Mouse (Mus musculus): Measurements from ENCODE around the gene Tent2.

Tent2 gene

DNA sequence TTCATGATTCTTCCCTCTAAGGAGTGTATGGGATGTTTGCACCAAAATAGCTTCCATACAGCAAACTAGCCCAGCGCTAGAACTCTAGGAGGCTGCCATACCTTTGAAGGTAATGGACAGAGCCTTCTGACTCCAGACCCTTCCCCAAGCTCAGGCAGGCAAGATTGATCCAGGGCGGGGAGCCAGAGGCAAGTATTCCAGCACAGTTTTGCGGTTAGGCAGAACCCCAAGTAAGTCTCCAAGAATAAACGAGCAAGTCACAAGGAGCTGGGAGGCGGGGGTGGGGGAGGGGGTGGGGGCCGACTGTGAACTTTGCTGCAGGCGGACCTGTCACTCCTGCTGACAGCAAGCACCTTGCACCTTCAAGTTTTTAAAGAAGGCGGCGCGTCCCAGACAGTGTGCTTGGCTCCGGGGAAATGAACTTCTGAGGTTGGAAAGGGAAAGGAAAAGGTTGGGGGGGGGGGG, 48.3 kb downstream of the Tent2 start:
- DNase-seq (ENCODE audit: low spot score): no peak

DNA sequence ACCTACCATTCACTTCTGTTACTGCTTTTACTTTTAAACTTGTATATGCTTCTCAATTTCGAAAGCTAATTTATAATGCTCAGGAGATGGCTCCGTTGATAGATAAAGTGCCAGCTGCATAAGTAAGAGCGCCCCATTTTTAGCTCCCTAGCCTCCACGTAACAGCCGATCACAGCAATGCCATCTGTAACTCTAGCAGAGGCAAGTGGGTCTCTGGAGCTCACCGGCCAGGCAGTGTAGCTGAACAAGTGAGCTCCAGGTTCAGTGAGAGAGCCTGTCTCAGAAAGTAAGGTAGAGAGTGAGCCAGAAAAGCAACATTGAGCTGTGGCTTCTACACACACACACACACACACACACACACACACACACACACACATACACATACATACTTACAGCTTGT, 51.0 kb downstream of the Tent2 start:
- no peak for DNase-seq (ENCODE audit: low spot score)

DNA sequence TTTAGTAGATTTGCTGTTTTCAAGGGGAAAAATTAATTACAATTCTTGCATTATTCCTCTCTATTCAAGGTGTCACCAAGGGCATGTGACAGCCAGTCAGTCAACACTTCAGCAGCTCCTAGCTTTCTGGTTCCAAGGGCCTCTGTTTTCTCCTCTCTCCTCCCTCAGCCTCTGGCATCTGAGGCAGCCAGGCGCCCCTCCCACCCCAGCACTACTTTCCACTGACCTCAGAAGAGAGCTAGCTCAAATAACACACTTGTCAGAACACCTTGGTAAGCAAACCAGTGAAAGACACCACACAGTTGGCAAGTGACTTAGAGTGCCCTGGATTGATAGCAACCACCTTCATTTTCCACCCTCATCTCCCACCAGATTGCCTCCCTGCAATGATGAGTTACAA, 54.1 kb downstream of the Tent2 start:
- DNase-seq (ENCODE audit: low spot score): no peak

DNA sequence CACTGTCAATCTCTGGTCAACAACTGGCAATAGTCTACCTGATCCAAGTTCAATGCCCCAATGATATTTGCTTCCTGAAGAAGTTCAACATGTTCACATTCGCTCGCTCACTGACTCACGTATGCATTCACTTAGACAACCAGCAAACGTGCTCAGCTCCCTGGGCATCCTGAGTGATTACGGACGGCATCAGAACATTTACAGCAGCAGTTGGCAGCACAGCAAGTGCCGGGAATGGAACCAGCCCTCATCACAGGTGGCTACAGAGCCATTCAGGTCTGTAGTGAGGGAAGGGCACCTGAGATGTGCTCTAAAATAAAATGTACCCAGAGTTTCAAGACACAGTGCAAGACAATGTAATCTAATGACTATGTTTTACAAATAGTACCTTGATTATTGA, 55.1 kb downstream of the Tent2 start:
- no peak for DNase-seq (ENCODE audit: low spot score)

DNA sequence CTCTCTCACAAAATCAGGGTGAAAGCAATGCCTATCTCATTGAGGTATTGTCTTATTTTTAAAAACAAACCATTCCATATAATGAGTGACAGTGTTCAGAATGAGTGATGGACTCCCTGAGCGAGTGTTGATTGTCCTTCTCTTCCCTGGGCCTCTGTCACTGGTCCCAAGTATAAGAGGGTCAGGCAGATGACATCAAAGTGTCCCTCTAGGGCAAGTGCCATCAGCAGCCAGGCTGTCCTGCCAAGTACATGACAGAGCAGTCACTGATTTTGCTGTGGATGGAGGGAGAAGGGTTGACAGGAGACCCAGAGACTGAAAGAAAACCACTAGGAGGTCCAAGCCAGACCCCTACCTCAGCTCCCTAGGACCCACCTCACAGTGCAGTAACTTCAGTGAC, 55.9 kb downstream of the Tent2 start:
- no peak for DNase-seq (ENCODE audit: low spot score)

DNA sequence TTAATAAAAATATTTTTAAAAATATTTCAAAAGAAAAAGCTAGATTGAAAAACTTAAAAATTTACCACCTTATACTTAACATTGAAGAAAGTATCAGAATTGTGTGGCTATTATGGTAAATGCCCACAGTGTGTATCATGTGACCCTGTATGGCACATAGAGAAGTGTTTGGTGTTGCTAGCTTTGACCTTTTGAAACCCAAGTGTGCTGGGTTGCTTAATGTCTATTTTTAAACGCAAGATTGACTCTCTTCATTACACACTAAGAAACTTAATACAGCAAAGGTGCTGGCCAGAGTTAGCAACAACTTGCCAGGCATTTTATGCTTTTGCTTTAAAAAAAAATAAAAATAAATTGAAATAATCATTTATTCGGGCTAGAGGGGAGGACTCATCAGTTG, 56.7 kb downstream of the Tent2 start:
- no peak for DNase-seq (ENCODE audit: low spot score)

DNA sequence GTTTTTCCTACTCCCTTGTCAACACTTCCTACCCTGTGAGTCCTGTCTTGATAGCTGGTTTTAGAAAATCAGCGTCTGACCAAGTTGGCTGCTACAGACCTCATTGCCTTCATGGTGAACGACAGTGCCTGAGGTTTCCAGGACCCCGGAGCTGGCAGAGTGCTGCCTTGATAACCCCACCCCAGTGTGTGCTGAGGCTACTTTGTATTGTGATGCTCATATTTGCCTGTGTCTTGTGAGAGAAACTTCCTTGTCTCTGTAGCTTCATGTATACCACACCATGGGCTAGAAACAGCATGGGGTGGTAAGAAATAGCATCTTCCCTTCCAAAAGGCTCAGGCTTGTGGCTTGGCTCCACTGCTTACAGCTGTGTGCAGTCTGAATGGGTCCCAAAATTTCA, 61.5 kb downstream of the Tent2 start:
- DNase-seq (ENCODE audit: low spot score): no peak

DNA sequence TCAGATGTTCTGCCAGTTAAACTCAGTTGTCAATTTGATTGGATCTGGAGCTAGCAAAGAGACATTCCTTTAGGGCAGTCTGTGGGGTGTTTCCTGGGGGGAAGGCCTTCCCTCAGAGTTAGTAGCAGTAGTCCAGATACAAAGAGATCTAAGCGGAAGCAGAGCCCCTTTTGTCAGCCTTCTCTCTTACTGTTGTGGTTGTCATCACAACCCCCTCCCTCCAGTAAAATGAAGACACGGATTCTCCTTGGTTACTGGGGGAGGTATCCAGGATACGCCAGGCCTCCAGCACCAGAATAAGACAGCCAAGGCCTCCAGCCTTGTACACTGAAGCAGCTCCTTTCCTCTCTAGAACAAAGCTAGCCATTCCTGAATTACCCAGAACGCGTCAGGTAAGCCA, 63.2 kb downstream of the Tent2 start:
- DNase-seq (ENCODE audit: low spot score): no peak

DNA sequence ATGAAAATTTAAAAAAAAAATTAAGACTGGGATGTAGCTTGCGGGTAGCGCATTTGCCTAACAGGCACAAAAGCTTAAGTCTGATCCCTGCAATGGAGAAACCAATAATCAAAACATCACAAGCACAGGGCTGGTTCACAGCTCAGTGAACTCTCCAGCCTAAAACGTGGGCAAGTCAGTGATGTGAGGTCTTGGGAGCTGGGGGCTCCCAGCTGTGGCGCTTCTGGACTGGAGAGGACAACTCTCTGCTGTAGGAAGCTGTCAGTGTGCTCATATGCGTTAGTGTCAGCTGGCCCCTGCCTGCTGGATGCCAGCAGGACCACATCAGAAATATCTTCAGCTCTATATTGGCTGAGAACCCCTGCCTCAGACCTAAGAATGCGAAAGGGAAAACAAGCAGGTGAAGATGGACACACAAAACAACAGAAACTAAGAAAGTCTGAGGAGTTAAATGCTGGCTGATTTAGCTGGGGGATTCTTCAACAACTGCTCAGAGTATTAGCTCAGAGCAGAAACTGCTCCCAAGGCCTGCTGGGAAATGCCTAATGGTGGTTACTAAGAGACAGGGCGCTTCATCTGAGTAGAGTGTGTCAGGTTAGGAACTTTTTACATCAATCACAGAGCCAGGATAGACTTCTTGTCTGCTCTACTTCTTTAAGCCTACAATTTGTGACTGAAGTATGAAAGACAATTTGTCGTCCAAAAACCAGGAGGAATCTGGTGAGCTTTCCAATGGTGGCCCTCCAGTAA, 63.9 kb downstream of the Tent2 start:
- DNase-seq (ENCODE audit: low spot score): no peak

DNA sequence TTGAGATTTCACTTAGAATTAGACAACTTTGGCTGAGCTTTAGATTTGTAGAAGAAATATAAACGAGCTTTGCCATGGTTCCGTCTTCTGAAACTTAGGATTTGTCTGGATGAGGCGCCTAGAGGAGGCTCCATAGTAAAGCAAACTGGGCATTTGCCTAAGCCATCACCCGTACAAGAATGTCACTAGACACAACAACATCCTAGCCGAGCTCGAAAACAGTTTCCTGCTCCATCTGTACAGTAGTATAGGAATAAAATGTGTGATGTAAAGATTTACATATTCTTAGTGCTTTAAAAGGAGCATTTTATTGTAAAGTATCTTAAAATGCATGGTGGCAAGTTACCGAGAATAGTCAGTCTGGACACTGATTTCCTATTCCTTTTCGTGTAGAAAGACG, 69.9 kb downstream of the Tent2 start:
- DNase-seq (ENCODE audit: low spot score): no peak

DNA sequence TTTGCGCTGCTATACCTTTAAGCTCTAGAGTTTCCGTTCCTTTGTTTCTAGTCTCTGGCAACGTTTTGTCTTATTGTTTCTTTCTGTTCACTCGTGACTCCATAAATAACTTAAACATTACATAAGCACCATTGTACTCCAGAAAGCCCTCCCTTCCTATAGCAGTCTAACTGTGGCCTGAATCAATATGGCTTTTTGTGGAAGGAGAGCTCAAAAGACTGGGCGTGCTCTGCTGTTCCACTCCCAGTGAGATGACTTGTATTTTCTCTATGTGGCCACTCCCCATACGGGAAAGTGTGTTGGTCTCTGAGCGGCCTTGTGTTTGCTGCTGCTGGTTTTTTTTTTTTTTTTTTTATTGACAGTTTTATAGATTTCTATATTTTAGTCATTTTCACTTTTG, 74.9 kb downstream of the Tent2 start:
- DNase-seq (ENCODE audit: low spot score): no peak

DNA sequence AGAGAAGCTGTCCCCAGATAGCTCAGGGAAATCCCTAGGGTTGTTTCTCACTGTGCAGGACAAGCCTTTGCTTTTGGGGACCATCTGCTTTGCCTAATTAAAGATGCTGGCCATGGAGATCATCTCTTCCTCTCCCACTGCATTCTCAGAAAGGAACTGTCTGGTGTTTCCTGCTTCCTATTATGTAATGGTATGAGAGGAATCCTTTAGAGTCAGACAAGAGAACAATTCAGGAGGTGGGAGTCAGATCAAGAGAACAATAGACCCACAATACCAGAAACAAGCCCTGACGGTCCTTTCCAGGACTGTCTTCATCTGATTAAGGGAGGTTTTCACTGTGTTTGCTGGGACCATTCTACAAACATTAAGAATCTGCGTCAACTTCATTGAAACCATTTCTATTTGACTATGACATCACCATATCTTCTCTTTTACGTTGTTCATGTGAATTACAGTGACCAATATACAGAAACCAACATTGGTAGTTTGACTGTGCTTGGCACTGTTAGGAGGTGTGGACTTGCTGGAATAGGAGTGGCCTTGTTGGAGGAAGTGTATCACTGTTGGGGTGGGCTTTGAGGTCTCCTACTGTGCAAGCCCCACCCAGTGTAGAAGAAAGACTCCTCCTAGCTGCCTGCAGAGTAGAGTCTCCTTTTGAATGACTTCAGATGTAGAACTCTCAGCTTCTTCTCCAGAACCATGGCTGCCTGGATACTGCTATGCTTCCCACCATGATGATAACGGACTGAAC, 89.7 kb downstream of the Tent2 start:
- no peak for DNase-seq (ENCODE audit: low spot score)

DNA sequence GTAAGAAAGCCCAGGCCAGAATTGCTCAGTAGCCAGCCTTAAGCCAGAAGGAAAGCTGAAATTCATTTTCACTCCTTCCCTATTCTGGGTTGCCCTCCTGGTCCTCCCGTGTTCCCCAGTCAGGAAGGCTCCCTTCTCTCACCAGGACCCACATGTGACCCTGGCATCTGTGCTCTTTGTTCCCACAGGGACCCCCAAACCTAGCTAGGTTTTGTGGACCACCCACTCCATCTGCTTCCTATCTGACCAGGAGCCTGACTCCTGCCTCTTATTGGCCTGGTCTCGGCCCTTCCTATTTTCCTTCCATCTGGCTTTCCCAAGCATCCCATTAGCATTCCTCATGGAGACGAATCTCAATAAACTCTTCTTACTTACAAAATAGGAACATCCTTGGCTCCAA, 93.6 kb downstream of the Tent2 start:
- no peak for DNase-seq (ENCODE audit: low spot score)

DNA sequence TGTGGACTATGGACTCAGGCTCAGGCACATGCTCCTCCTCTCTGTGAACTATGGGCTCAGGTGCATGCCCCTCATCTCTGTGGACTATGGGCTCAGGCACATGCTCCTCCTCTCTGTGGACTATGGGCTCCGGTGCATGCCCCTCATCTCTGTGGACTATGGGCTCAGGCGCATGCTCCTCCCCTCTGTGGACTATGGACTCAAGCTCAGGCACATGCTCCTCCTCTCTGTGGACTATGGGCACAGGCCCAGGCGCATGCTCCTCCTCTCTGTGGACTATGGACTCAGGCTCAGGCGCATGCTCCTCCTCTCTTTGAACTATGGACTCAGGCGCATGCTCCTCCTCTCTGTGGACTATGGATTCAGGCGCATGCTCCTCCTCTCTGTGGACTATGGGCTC, 95.5 kb downstream of the Tent2 start:
- no peak for DNase-seq (ENCODE audit: low spot score)
